Mouse (Mus musculus) left cerebral cortex, postnatal 4 days (tissue): ENCODE data around the gene Krtap15. TPM values are rescaled to one million over a fixed set of nuclear protein-coding genes. Genes with fewer than 3 reads are reported as not detected.

ENCODE experiments used
- DNase-seq: peaks from one replicate; pipeline ENCODE4 v3.0.0-alpha.2; 2022
- intact Hi-C: fragments of 180-260 bp; cut with DNase I; formaldehyde crosslinking; loops from one replicate; pipeline ENCODE4 v1.15.1; 2025
- total RNA-seq, 2 experiments: library from RNA; stranded (reverse); gene quantifications; 2 replicates each; pipeline ENCODE4 v1.2.3; 2021

The Krtap15 gene
- total RNA-seq: not detected

DNA sequence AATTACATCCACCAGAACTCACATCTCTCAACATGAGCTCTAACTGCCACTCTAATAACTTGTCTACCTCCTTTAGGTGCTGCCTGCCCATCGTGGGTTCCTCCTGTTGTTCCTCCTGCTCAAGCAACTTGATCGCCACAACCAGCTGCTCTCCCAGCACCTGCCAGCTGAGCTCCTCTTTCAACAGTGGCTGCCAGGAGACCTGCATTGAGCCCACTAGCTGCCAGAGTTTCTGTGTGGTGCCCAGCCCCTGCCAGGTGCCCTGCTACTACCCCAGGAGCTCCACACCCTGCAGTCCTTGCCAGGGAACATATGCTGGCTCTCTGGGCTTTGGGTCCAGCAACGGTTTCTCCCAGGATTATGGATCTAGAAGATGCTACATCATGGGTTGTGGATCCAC lies at the start of gene Krtap15:
Gene Krtap15, plus strand, starts transcription at position 150 of the 400 bp plus-strand sequence.
- intact Hi-C loops: no loop called here
- DNase-seq: peak; percentile 60

DNA sequence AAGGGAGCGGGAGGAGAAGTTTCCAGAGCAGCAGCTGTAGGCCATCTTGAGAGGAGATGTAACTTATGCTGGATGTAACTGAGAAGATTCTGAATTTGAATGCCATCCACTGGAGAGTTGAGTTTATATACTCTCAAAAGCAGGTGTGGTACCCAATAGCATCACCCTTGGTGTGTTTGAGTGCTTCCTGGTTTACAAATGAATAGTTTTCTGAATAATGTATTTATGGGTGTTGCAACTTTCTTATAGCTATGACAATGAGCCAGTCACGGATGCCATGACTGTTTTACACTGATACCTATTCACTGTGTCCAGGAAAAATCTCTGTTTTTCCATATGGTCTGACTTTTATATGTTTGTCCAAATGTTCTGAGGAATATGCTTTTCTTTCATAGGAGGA lies 45.9 kb upstream of the Krtap15 start, which contains the start of gene 2310057N15Rik:
Gene 2310057N15Rik, minus strand, starts transcription at position 101 of the 400 bp plus-strand sequence.
- DNase-seq: no peak
- intact Hi-C loops: no loop called here

DNA sequence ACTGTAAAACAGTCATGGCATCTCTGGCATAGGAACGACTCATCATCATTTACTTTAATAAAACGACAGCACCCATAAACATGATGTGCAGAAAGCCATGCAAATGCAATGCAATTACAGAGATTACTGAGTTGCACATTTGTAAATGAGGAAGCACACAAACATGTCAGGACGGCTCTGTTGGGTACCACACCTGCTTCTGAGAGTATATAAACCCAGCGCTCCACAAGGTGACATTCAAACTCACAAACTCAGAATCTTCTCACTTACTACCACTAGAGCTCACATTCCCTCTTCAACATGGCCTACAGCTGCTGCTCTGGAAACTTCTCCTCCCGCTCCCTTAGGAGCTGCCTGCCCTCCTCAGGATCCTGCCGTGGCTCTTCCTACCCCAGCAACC lies 42.4 kb upstream of the Krtap15 start, which contains the start of gene Gm5965:
Gene Gm5965, plus strand, starts transcription at position 301 of the 400 bp plus-strand sequence.
- intact Hi-C loops: no loop called here
- no peak for DNase-seq

DNA sequence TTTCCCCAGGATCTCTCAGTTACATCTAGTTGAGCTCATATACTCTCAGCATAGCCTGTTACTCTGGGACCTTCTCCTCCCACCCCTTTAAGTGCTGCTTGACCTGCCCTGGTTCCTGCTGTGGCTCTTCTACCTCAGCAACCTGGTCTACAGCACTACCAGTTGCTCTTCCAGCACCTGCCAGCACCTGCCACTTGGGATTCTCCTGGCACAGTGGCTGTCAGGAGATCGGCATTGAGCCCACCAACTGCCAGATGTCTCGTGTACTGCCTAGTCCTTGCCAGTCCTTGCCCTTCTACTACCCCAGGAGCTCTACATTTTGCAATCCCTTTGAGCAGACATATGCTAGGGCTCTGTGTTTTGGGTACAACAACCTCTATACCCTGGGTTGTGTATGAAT lies 33.2 kb upstream of the Krtap15 start:
- peak; percentile 72 for DNase-seq
- intact Hi-C loops: no loop called here

DNA sequence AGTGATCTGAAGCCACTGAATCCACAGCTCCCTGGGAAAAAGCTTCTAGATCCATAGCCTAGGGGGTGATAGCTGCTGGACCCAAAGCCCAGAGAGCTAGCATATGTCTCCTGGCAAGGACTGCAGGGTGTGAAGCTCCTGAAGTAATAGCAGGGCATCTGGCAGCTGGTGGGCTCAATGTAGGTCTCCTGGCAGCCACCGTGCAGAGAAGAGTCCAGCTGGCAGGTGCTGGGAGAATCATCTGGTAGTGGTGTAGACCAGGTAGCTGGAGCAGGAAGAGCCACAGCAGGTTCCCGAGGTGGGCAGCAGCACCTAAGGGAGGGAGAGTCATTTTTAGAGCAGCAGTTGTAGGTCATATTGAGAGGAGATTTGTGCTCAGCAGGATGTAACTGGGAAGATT lies 8.2 kb upstream of the Krtap15 start, which contains the start of gene Gm20741:
Gene Gm20741, minus strand, starts transcription at position 394 of the 400 bp plus-strand sequence.
- DNase-seq: peak; percentile 70
- intact Hi-C loops: no loop called here

DNA sequence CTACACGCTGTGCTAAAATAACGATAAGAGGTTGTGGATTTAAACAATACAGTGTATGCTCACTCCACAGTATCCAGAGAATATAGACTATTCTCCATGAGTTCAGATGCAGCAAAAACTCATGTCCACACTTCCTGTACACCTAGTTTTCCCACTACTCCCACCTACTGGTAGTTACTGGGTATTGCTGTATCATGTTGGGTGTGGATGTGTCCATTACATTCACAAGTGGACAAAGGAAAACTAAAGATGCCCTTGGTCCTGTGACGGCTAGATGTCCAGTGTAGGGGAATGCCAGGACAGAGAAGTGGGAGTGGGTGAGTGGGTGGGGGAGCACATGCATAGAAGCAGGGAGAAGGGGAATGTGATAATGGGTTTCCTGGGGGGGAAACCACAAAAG lies 3.7 kb downstream of the Krtap15 start:
- no peak for DNase-seq
- intact Hi-C loops: no loop called here

DNA sequence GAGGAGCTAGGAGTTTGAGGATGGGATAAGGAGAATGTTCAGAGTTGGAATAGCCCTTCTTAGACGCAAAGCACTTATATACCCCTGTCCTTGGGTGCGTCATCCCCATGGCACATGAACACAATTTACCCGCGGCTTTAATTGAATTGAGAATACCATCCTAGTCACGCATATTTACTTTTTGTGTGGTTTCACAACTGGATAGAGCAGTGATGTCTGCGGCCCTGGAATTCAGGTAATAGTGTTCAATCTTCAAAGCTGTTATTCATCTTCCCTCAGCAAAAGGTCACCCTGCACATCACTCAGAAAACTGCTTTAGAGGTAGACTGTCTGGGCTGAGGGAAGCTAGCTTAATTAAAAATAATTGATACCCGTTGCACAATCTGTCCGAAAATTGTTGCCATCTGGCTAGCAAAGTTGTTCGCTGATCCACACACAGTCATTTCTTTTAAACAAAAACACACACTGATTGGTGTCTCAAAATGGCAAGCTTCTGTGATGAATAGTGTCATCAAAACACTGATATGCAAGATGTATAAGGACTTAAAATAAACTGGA lies 6.2 kb downstream of the Krtap15 start, which contains the start of gene Krtap14:
Gene Krtap14, minus strand, starts transcription at position 51 of the 558 bp plus-strand sequence.
- no peak for DNase-seq
- intact Hi-C loops: no loop called here

DNA sequence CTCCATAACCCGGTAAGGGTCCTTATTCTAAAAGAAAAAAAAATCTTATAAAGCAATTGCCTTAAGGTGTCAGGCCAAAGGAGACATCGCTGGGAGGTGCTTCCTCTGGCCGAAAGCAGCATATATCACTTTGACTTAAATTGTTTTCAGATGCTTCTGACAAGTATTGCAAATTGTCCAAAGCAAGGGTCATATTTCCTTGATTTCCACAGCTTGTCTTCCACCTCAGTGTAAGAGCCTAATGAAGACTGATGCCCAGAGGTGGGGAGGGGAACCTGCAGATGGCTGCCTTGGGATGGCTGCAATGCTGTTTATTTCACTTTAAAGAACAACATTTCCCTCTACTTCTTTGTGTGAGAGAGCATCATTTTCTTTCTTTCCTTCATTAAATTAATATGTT lies 7.0 kb downstream of the Krtap15 start:
- intact Hi-C loops: no loop called here

DNA sequence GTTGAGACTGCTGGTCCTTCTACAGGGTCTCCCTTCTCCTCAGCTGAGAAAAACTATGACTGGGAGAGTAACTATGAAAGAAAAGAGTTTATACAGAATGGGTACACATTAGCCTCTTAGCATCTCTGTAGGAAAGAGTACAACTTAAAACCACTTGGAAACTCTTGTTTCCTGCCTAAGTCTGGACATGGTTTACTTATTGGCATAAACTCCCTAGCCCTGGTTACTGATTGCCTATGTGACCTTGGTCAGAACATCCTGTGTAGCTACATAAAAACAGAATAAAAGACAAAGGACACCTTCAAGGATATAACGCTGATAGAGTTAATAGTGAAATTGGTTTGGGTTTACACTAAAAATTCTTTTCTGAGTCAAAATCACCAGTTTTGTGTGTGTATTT lies 27.3 kb downstream of the Krtap15 start:
- intact Hi-C loops: no loop called here
- no peak for DNase-seq

More for the DNA sequence above, 7.0 kb downstream of the Krtap15 start:
- no peak for DNase-seq

DNA sequence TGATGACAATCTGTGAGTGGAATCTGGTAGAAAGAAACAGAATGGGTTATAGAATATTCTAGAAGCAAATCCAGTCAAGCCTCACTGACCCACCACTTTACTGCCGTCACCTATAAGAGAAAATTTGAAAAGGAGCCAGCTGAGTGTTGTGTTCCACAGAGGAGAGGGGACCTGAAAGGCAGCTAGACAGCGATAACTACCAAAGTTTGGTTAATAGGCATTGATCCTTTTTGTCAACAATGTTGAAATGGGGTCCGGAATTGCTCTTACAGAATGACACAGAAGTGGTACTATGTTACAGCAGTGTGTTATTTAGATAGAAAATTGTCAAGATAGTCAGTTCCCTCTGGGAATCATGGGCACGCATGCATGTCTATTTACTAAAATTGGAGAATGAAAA lies 28.5 kb downstream of the Krtap15 start:
- intact Hi-C loops: no loop called here

DNA sequence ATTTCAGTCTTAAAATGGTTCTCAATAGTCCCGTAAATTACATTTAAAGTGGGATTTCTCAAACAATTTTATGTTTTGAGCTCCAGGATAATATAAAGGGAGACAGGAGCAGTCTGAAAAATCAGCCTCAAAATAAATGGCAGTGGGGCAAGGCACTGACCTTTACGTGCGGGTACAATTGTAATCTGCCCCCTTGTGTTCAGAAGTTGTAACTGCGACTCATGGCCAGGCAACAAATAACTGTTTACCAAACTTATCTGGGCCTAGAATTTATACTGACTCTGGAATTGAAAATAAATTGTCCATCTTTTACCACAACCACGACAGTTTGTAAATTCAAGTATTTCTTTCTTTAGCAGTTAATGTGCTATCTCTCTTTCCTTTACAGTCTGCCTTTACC lies 31.4 kb downstream of the Krtap15 start:
- peak; percentile 27 for DNase-seq

More for the DNA sequence above, 28.5 kb downstream of the Krtap15 start:
- DNase-seq: no peak

DNA sequence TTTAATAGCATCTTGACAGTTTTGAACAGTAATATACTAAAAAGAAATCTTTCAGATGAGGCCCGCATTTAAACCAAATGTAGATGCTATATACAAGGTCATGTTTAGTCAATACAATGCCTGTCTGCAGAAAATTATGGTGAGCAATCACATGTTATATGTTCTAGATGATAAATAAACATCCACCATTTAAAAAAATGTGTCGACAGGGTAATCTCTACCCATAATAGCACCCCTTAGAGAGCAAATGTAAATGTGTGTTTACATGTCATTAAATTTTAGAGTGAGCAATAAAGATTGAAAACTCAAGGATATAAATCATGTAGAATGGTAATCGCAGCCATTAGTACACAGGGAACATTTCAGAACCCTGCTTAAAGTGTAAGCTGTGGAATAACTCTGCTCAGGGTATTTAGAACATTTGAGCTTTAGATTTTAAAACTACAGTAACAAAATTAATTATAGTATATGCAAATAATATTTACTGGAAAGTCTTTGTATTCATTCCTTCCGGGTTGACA lies 44.9 kb downstream of the Krtap15 start:
- no peak for DNase-seq
- intact Hi-C loops: no loop called here

More for the DNA sequence above, 31.4 kb downstream of the Krtap15 start:
- intact Hi-C loops: no loop called here

DNA sequence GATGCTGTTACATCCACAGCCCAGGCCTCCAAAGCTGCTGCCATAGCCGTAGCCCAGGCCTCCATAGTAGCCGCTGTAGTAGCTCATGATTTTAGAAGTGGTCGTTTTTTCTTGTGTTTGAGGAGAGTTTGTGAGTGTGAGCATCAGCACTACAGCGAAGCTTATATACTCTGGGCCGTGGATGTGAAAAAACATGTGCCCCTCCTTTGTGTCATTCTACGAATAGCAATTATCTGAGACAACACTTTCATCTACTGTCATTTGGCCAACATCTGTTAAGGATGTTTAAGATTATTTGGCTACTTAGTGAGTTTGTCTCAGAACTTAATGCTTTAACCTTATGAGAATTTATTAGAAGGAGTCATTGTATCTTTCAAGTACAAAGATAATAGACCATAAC lies 49.3 kb downstream of the Krtap15 start, which contains the start of gene Krtap19-1:
Gene Krtap19-1, minus strand, starts transcription at position 101 of the 400 bp plus-strand sequence.
- intact Hi-C loops: no loop called here
- no peak for DNase-seq

DNA sequence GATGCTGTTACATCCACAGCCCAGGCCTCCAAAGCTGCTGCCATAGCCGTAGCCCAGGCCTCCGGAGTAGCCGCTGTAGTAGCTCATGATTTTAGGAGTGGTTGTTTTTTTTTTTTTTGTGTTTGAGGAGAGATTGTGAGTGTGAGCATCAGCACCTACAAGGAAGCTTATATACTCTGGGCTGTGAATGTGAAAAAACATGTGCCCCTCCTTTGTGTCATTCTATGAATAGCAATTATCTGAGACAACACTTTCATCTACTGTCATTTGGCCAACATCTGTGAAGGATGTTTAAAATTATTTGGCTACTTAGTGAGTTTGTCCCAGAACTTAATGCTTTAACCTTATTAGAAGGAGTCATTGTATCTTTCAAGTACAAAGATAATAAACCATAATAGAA lies 54.2 kb downstream of the Krtap15 start, which contains the start of gene Krtap19-2:
Gene Krtap19-2, minus strand, starts transcription at position 101 of the 400 bp plus-strand sequence.
- intact Hi-C loops: no loop called here
- no peak for DNase-seq

DNA sequence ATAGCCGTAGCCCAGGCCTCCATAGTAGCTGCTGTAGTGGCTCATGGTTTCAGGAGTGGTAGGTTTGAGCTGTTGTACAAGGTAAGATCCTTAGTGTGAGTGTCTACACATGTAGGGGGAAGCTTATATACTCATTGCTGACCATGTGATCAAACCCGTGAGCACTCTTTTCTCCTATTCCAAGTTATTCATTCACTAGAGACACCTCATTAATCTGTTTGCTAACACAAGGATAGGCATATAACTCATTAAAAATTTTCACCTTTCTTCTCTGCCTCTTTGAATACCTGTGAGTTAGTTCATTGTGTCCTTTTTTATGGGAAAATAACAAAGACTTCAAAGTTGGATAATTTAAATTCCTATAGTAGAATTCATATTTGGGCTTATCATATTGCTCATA lies 57.9 kb downstream of the Krtap15 start, which contains the start of gene Krtap19-3:
Gene Krtap19-3, minus strand, starts transcription at position 101 of the 400 bp plus-strand sequence.
- intact Hi-C loops: no loop called here
- no peak for DNase-seq

Other genes with a start within 250 kb of the Krtap15 start
- not detected for gene Krtap24-1, start 207.9 kb upstream of the Krtap15 start, total RNA-seq
- gene 2310079G19Rik, start 192.5 kb upstream of the Krtap15 start, total RNA-seq: not detected
- not detected for gene Krtap26-1, start 172.4 kb upstream of the Krtap15 start, total RNA-seq
- not detected for gene Krtap27-1, start 148.5 kb upstream of the Krtap15 start, total RNA-seq
- not detected for gene 2310061N02Rik, start 112.3 kb upstream of the Krtap15 start, total RNA-seq
- not detected for gene Krtap13-1, start 91.4 kb upstream of the Krtap15 start, total RNA-seq
- not detected for gene Krtap13, start 68.6 kb upstream of the Krtap15 start, total RNA-seq
- not detected for gene 2310034C09Rik, start 61.4 kb upstream of the Krtap15 start, total RNA-seq
- gene 2310057N15Rik, start 46.0 kb upstream of the Krtap15 start, total RNA-seq: not detected
- not detected for gene Gm5965, start 42.3 kb upstream of the Krtap15 start, total RNA-seq
- gene Gm20741, start 8.0 kb upstream of the Krtap15 start, total RNA-seq: not detected
- gene Krtap14, start 5.9 kb downstream of the Krtap15 start, total RNA-seq: not detected
- not detected for gene Krtap19-1, start 49.2 kb downstream of the Krtap15 start, total RNA-seq
- not detected for gene Krtap19-2, start 54.1 kb downstream of the Krtap15 start, total RNA-seq
- not detected for gene Krtap19-3, start 57.8 kb downstream of the Krtap15 start, total RNA-seq
- not detected for gene Krtap19-4, start 64.9 kb downstream of the Krtap15 start, total RNA-seq
- gene Krtap19-5, start 76.2 kb downstream of the Krtap15 start, total RNA-seq: not detected
- gene Krtap19-9b, start 112.0 kb downstream of the Krtap15 start, total RNA-seq: not detected
- gene Krtap16-3, start 142.7 kb downstream of the Krtap15 start, total RNA-seq: not detected
- gene Krtap22-2, start 190.5 kb downstream of the Krtap15 start, total RNA-seq: not detected
- gene Gm10229, start 195.1 kb downstream of the Krtap15 start, total RNA-seq: not detected
- not detected for gene Krtap6-1, start 211.5 kb downstream of the Krtap15 start, total RNA-seq
- gene Gm10228, start 221.3 kb downstream of the Krtap15 start, total RNA-seq: not detected
- not detected for gene Krtap6-5, start 227.7 kb downstream of the Krtap15 start, total RNA-seq
- not detected for gene 1110025L11Rik, start 243.8 kb downstream of the Krtap15 start, total RNA-seq